Mouse (Mus musculus): ENCODE measurements around the gene Cped1. TPM values are rescaled to one million over a fixed set of nuclear protein-coding genes. Genes with fewer than 3 reads are reported as not detected.

Gene Cped1
- 36.9 and 42.0 TPM in 2 replicates for polyA plus RNA-seq (2014; fragmentation: Nextera tagmentation; extraction: Ambion mirVana)

DNA sequence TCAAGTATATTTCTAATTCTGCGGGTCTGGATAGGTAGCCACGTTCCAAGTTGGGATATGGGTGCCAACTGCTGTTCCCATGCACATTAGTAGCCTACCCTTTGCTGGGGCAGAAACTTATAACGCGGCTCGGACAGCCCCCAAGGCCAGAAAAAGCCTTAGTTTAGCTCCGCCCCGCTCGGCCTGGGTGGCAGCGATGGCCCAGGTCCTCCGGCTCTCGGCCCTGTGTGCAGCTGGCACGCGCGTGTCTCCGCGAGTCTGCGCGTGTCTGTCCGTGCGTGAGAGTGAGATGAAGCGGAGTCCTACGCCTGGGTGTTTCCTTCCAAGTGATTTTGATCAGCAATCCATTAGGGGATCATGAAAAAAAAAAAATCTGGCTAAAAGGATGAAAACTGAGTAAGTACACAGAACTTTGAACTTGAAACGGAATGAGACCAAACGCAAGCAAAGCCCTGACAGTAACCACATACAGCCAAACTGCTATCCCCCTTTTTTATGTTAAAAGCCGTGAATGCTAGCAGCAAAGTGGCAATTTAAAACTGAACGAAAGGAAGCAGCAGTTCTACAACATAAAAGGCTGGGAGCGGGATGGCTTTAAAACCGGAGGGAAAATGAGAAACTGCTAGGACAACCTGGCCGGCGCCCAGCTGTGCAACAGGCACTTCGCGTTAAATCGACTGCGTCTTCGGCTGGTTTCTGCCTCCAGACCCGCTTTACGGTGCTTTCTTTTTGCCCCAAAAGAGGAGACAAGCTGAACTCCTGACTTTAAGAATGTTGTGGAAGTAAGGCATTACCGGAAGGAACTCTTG is at the start of gene Cped1:
Gene Cped1 (plus strand): TSS at position 185 of the 809 bp plus-strand sequence.
- Histone ChIP-seq H3K9ac (peak within 1 kb of the TSS; percentile 67), H3K27me3 (ENCODE audit: insufficient read depth, low read length) (no peaks in the 10 kb centered on the region), H3K27ac (ENCODE audit: low read depth) (peak within 1 kb of the TSS; percentile 89), H3K36me3 (ENCODE audit: insufficient read depth) (no peaks in the 10 kb centered on the region), H3K4me2 (peak within 1 kb of the TSS; percentile 85), H3K4me1 (ENCODE audit: insufficient read depth) (no peaks in the 10 kb centered on the region), H3K9me3 (ENCODE audit: low read depth, low read length) (no peaks in the 10 kb centered on the region), H3K4me3 (ENCODE audit: low read depth, low read length) (peak within 1 kb of the TSS; percentile 54)
- peak; percentile 68 for ATAC-seq (ENCODE audit: insufficient read depth)
- TF ChIP-seq CTCF (IDR thresholded peaks at IDR 0.05; ENCODE audit: low read depth) = no peak
- WGBS = under 1% methylated on average over 38 of the region's 38 CpGs
- peak; percentile 84 for DNase-seq

DNA sequence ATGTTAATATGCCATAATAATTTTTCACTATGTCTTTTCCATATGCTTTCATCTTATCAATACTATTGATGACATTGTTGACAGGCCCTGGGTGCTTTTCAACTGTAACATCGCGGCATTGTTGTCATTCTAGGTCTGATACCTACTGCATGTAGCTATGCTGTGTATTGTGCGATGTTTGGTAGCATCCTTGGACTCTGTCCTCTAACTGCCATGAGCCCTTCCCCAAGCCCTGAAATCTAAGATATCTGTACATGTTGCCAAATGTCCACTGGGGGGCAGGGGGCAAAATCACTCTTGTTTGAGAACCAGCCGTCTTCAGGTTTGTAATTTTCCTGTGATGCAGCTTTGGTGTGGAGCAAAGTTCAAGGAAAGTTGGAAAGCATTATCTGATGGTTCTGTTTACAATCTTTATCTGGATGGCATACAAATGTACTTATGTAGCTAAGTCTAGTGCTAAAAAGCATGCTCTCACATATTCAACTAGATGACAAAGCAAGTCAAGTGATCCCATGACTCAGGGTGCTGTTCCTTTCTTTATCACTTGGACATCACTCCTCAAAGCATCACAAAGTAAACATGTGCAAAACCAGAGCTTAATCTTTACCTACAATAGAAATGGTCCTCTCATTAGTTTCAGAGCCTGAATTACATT is 47.6 kb upstream of the Cped1 start:
- Histone ChIP-seq H3K4me2 (no peak overlapping the region), H3K36me3 (ENCODE audit: insufficient read depth) (no peaks in the 10 kb centered on the region), H3K9ac (no peak overlapping the region), H3K27me3 (ENCODE audit: insufficient read depth, low read length) (no peaks in the 10 kb centered on the region), H3K27ac (ENCODE audit: low read depth) (no peak overlapping the region), H3K4me1 (ENCODE audit: insufficient read depth) (no peaks in the 10 kb centered on the region), H3K4me3 (ENCODE audit: low read depth, low read length) (no peak overlapping the region), H3K9me3 (ENCODE audit: low read depth, low read length) (no peaks in the 10 kb centered on the region)
- no peak for DNase-seq
- ATAC-seq (ENCODE audit: insufficient read depth) = no peak
- 69% methylated on average over 4 of the region's 4 CpGs for WGBS
- no peak for TF ChIP-seq CTCF (IDR thresholded peaks at IDR 0.05; ENCODE audit: low read depth)

DNA sequence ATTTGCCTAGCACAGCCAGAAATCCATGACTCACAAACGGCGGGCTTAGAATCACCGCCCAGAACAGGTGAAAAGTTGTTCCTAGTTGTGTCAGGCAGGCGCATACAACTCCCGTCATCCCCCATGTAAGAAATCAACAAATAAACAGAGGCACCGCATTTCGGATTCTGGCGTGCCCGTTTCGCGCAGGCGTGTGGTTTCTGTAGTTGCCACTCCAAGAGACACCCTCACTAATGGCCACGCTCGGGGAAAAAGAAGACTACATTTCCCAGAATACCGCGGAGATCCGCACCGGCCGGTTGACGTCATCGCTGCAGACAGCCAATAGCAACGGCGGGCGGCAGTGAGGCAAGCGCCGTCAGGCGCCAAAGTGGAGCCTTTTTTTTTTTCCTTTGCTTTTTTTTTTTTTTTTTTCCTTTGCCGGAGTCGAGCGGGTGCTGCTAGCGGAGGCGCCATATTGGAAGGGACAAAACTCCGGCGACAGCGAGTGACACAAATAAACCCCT is 36.4 kb upstream of the Cped1 start, which contains the start of gene Ing3:
Gene Ing3 (plus strand): TSS at position 346 of the 506 bp plus-strand sequence.
- WGBS = under 1% methylated on average over 35 of the region's 35 CpGs
- Histone ChIP-seq H3K4me1 (ENCODE audit: insufficient read depth) (no peaks in the 10 kb centered on the region), H3K36me3 (ENCODE audit: insufficient read depth) (peaks cover 21% of the 10 kb centered on the region), H3K4me3 (ENCODE audit: low read depth, low read length) (peak within 1 kb of the TSS; percentile 69), H3K27ac (ENCODE audit: low read depth) (peak within 1 kb of the TSS; percentile 99), H3K27me3 (ENCODE audit: insufficient read depth, low read length) (no peaks in the 10 kb centered on the region), H3K4me2 (peak within 1 kb of the TSS; percentile 71), H3K9ac (peak within 1 kb of the TSS; percentile 80), H3K9me3 (ENCODE audit: low read depth, low read length) (no peaks in the 10 kb centered on the region)
- peak; percentile 99 for DNase-seq
- TF ChIP-seq CTCF (IDR thresholded peaks at IDR 0.05; ENCODE audit: low read depth) = no peak
- ATAC-seq (ENCODE audit: insufficient read depth) = peak; percentile 98

DNA sequence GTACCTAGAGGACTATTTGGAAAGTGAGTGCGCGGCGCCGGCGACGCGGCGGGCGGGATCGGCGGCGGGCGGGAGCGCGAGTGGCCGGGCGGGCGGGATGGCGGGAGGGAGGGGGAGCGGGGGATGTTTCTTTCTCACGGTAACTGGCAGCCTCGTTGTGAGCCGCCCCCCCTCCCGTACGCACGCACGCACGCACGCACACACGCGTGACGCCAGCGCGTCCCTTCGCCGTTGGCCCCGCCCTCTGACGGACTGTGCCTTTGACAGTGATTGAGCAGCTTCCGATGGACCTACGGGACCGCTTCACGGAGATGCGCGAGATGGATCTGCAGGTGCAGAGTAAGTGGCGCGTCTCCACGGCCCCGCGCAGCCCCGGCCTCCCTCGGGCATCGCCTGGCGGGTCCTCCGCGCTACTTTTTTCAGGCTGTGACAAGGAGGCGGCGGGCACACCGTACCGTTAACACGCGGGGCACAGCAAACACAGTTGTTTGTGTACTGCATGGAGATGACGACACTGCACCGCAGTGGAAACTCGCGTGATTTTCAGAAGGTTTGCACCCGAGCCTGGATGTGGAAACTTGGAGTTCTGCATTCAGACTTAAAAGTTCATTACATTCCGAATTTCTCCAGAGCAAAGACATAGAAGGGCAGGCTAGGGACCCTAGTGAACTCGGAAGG is 35.8 kb upstream of the Cped1 start:
- H3K27me3 ChIP-seq (ENCODE audit: insufficient read depth, low read length) = no peaks in the 10 kb centered on the region
- DNase-seq (peak; percentile 97), ATAC-seq (ENCODE audit: insufficient read depth) (peak; percentile 96)
- H3K4me1 ChIP-seq (ENCODE audit: insufficient read depth) = no peaks in the 10 kb centered on the region
- peaks cover 25% of the 10 kb centered on the region for H3K36me3 ChIP-seq (ENCODE audit: insufficient read depth)
- peak overlapping the region; percentile 71 for H3K4me2 ChIP-seq
- H3K9ac ChIP-seq = peak overlapping the region; percentile 80
- WGBS = under 1% methylated on average over 64 of the region's 68 CpGs
- peak overlapping the region; percentile 69 for H3K4me3 ChIP-seq (ENCODE audit: low read depth, low read length)
- H3K27ac ChIP-seq (ENCODE audit: low read depth) = peak overlapping the region; percentile 99
- no peaks in the 10 kb centered on the region for H3K9me3 ChIP-seq (ENCODE audit: low read depth, low read length)
- no peak; the same call in 1 of the 2 replicates for TF ChIP-seq CTCF (IDR thresholded peaks at IDR 0.05; ENCODE audit: low read depth)

DNA sequence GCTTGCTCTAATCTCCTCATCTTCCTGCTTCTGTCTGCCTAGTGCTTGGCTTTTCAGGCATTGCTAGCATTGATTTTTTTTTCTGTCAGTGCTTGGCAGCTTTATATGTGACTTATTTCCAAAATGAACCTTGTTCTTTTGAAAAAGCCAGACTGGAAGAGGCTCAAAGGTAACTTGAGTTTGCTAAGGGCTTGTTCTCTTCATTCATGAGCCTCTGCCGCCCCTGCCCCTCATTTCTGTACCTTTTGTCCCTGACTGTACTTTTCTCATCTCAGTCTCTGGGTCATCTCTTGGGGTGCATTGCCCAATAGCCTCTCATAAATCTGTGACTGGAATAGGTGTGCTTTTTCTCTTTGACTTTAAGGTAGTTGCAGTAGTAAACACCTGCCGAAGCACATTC is 35.0 kb upstream of the Cped1 start:
- peak overlapping the region; percentile 71 for H3K4me2 ChIP-seq

DNA sequence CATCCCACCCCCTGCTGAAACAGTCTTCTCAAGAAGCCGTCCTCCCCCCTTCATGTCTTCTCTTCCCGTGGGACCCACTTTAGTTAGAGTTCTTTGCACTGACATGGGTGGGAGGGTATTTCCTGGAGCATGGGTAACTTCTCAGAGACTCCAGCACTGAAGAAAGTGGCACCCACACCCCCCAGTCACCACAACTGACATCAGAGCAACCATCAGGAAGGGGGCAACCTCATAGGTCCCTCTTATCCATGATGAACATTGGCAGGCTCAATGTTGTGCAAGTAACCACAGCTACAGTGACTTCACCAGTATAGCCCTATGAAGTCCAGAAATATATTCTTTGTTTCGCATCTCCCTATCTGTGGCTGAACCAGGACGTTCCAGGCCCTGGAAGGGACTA is 30.2 kb upstream of the Cped1 start:
- Histone ChIP-seq H3K27me3 (ENCODE audit: insufficient read depth, low read length) (no peaks in the 10 kb centered on the region), H3K4me2 (no peak overlapping the region), H3K9ac (no peak overlapping the region), H3K27ac (ENCODE audit: low read depth) (no peak overlapping the region), H3K4me3 (ENCODE audit: low read depth, low read length) (no peak overlapping the region), H3K36me3 (ENCODE audit: insufficient read depth) (peaks cover 54% of the 10 kb centered on the region), H3K4me1 (ENCODE audit: insufficient read depth) (no peaks in the 10 kb centered on the region), H3K9me3 (ENCODE audit: low read depth, low read length) (no peaks in the 10 kb centered on the region)
- WGBS = 89% methylated on average over 4 of the region's 4 CpGs
- DNase-seq = no peak
- ATAC-seq (ENCODE audit: insufficient read depth) = no peak
- no peak for TF ChIP-seq CTCF (IDR thresholded peaks at IDR 0.05; ENCODE audit: low read depth)

More for the DNA sequence above, 35.0 kb upstream of the Cped1 start:
- Histone ChIP-seq H3K9me3 (ENCODE audit: low read depth, low read length) (no peaks in the 10 kb centered on the region), H3K27ac (ENCODE audit: low read depth) (no peak overlapping the region), H3K27me3 (ENCODE audit: insufficient read depth, low read length) (no peaks in the 10 kb centered on the region), H3K36me3 (ENCODE audit: insufficient read depth) (peaks cover 32% of the 10 kb centered on the region), H3K4me1 (ENCODE audit: insufficient read depth) (no peaks in the 10 kb centered on the region), H3K9ac (peak overlapping the region; percentile 80; the same call in 1 of the 2 replicates), H3K4me3 (ENCODE audit: low read depth, low read length) (peak overlapping the region; percentile 69)
- DNase-seq = no peak
- WGBS = 68% methylated on average over 2 of the region's 2 CpGs
- no peak for ATAC-seq (ENCODE audit: insufficient read depth)
- TF ChIP-seq CTCF (IDR thresholded peaks at IDR 0.05; ENCODE audit: low read depth) = no peak
